Mouse (Mus musculus) brain, adult 10 weeks (tissue): Measurements from ENCODE around the gene Tmbim1. TPM values are rescaled to one million over a fixed set of nuclear protein-coding genes. Genes with fewer than 3 reads are reported as not detected.

Experiments used
- polyA plus RNA-seq: library from polyadenylated mRNA; stranded (reverse); fragments of 350-450 nt; fragmentation: Illumina TruSeq; extraction: RNeasy Lipid Tissue Mini Kit (QIAGEN cat#74804); gene quantifications from one replicate; pipeline ENCODE4 v1.2.3, GENCODE M21; 2015; ENCODE audit warnings: low read depth, low replicate concordance

Gene Tmbim1
- polyA plus RNA-seq: 43.4 TPM

GRCm38 (mm10) chr1:74305522-74305921 lies at the start of gene Tmbim1:
Gene Tmbim1 (minus strand): TSS chr1:74305622.

DNA sequence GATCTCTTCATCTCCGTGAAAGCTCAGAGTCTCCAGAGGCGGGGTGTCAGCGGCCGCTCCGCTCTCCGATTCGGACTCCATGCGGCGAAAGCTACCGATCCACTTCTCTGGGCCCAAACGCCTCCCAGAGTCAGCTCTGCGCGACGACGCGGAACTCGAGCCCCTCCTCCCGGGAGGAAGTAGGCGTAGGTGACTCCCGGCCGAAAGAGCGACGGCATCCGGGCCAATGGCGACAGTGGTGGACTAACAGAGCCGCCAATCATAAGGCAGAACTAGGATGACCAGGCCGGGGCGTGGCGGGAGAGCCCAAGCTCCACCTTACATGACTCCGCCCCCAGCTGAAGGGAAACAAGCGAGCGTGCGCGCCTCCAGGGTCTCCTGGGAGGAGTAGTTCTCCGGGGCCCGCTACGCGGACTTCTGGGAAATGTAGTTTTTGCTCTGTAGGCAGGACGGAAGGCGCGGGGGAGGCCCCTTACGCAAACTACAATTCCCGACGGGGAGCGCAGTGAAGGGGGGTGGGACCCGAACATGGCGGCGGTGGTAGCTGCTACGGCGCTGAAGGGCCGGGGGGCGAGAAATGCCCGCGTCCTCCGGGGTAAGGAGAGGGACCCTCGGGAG lies 20.8 kb downstream of the Tmbim1 start, which contains the start of the genes Aamp and Pnkd:
Aamp (minus strand) TSS at position 196 of the 618 bp plus-strand sequence.
Pnkd (plus strand) TSS at position 388 of the 618 bp plus-strand sequence.

DNA sequence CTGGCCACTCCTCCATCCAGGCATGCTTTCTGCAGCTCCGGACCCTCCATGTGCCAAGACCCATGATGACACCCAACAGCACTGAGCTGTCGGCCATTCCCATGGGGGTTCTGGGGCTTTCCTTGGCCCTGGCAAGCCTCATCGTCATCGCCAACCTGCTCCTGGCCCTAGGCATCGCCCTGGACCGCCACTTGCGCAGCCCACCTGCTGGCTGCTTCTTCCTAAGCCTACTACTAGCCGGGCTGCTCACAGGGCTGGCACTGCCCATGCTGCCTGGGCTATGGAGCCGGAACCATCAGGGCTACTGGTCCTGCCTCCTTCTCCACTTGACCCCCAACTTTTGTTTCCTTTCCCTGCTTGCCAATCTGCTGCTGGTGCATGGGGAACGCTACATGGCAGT lies 26.9 kb downstream of the Tmbim1 start, which contains the start of gene Gpbar1:
Gpbar1 (plus strand) TSS at position 13 of the 400 bp plus-strand sequence.

Other genes with a start within 250 kb of the Tmbim1 start
- 17.1 TPM for gene Tns1, start 181.2 kb downstream of the Tmbim1 start, polyA plus RNA-seq
- gene Rufy4, start 180.1 kb downstream of the Tmbim1 start, polyA plus RNA-seq: not detected
- gene Cxcr2, start 151.6 kb downstream of the Tmbim1 start, polyA plus RNA-seq: not detected
- gene Cxcr1, start 111.0 kb downstream of the Tmbim1 start, polyA plus RNA-seq: not detected
- gene Arpc2, start 69.5 kb downstream of the Tmbim1 start, polyA plus RNA-seq: 293 TPM
- not detected for gene Gpbar1, start 27.1 kb downstream of the Tmbim1 start, polyA plus RNA-seq
- 163 TPM for gene Aamp, start 20.9 kb downstream of the Tmbim1 start, polyA plus RNA-seq
- 190 TPM for gene Pnkd, start 20.7 kb downstream of the Tmbim1 start, polyA plus RNA-seq
- 3.0 TPM for gene Catip, start 56.5 kb upstream of the Tmbim1 start, polyA plus RNA-seq
- 5.6 TPM for gene Slc11a1, start 69.6 kb upstream of the Tmbim1 start, polyA plus RNA-seq
- 21.4 TPM for gene Ctdsp1, start 85.9 kb upstream of the Tmbim1 start, polyA plus RNA-seq
- gene Vil1, start 103.8 kb upstream of the Tmbim1 start, polyA plus RNA-seq: 0.31 TPM
- gene Cnot9, start 200.4 kb upstream of the Tmbim1 start, polyA plus RNA-seq: 23.2 TPM
- gene Plcd4, start 237.3 kb upstream of the Tmbim1 start, polyA plus RNA-seq: 18.9 TPM
- gene Usp37, start 238.7 kb upstream of the Tmbim1 start, polyA plus RNA-seq: 11.9 TPM